Mouse (Mus musculus): Measurements from ENCODE around the gene Bclaf1.

DNA sequence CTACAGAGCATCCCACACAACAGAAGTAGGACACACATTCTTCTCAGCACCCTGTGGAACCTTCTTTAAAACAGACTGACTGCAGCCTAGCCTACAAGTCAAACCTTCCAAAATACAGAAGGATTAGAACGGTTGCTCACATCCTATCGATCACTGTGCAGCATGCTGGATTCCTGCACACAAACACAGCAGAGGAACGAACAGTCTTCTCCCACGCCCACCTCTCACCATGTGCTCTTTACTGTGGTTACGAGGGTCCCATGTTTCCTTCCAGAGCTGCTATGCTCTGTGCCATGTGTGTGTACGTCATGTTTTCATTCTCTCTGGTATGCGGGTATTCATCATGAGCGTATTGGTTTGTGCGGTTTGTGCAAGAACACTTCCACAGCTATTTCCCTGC lies 65.4 kb downstream of the Bclaf1 start:
- TF ChIP-seq CTCF (conservative IDR thresholded peaks at IDR 0.05; ENCODE audit: insufficient read depth, insufficient read length, low read depth, low read length) (no peak), POLR2A (IDR thresholded peaks at IDR 0.05; ENCODE audit: low read depth, low read length) (no peak)
